In the genomic region with DNA sequence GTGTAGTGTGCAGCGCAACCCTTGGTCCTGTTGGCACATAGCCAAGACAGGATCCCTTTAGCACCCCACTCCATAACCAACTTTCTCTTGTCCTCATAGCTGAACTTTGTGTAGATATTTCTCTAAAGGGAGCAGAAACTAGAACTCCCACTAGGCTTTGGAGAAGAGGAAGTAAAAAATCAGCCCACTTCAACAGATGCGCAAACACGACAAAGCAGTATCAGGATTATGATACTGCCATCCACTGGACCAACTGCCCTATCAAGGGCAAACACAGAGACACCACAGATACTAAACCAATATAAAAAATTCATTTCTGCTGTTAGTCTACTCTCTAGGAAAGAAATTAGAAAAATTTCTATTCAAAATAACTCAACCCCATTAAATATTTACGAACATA, we compare ENCODE assay signal across 1 mouse cellular context.
A peak's percentile ranks its signal among the peaks of the same experiment; 100 is the strongest.
TF ChIP-seq lines count a peak whose summit lies in the region.

No protein-coding gene starts in this region.

TF ChIP-seq in MEL, 35 proteins besides CTCF, POLR2A, EP300 and RAD21 (continued from another document):
- TF ChIP-seq TCF12 (IDR thresholded peaks at IDR 0.05; ENCODE audit: low read depth, low read length) = peak; percentile 99
- TF ChIP-seq ZC3H11A (IDR thresholded peaks at IDR 0.05; ENCODE audit: low read depth, low read length) = no peak; the same call in 1 of the 2 replicates
- TF ChIP-seq E2F4 (IDR thresholded peaks at IDR 0.05; ENCODE audit: borderline replicate concordance, low read depth, low read length) = no peak
- TF ChIP-seq ZNF384 (IDR thresholded peaks at IDR 0.05; ENCODE audit: low read depth, low read length) = peak; percentile 84
- TF ChIP-seq BHLHE40 (IDR thresholded peaks at IDR 0.05; ENCODE audit: borderline replicate concordance, low read depth, low read length) = peak; percentile 24; the same call in 1 of the 2 replicates
- no peak for TF ChIP-seq KAT2A (conservative IDR thresholded peaks at IDR 0.05; ENCODE audit: low read depth, low read length)
- TF ChIP-seq JUND (IDR thresholded peaks at IDR 0.05; ENCODE audit: low read depth, low read length) = peak; percentile 83; the same call in 1 of the 2 replicates
- TF ChIP-seq MXI1 (IDR thresholded peaks at IDR 0.05; ENCODE audit: low read depth, low read length) = no peak
- peak; percentile 37; the same call in 1 of the 2 replicates for TF ChIP-seq CHD2 (IDR thresholded peaks at IDR 0.05; ENCODE audit: low read length)
- no peak for TF ChIP-seq NELFE (IDR thresholded peaks at IDR 0.05; ENCODE audit: low read depth, low read length)
- TF ChIP-seq POLR2AphosphoS5 (IDR thresholded peaks at IDR 0.05; ENCODE audit: borderline replicate concordance, low read depth, low read length) = no peak
- TF ChIP-seq MAFK (IDR thresholded peaks at IDR 0.05; ENCODE audit: borderline replicate concordance, low read depth, low read length) = peak; percentile 42; the same call in 1 of the 2 replicates
- TF ChIP-seq MYC (IDR thresholded peaks at IDR 0.05; ENCODE audit: low read depth, low read length) = no peak
- peak; percentile 100 for TF ChIP-seq GATA1 (IDR thresholded peaks at IDR 0.05; ENCODE audit: low read depth, low read length)
- TF ChIP-seq ELF1 (IDR thresholded peaks at IDR 0.05; ENCODE audit: low read depth, low read length) = no peak
- TF ChIP-seq ZMIZ1 (IDR thresholded peaks at IDR 0.05; ENCODE audit: low read depth, low read length) = 0 out of 2 replicates have a peak, but pooled peaks have one; percentile 33
- TF ChIP-seq POLR2AphosphoS2 (IDR thresholded peaks at IDR 0.05; ENCODE audit: low read length) = no peak
- TF ChIP-seq USF2 (IDR thresholded peaks at IDR 0.05; ENCODE audit: borderline replicate concordance in 1 of 2, insufficient read depth in 1 of 2, low read depth in 1 of 2, low read length in 2 of 2) = no peak
- peak; percentile 66 for TF ChIP-seq MYB (IDR thresholded peaks at IDR 0.05; ENCODE audit: low read depth, low read length)
- TF ChIP-seq SIN3A (IDR thresholded peaks at IDR 0.05; ENCODE audit: low read length) = peak; percentile 85
- TF ChIP-seq MAX (IDR thresholded peaks at IDR 0.05; ENCODE audit: low read length) = no peak
- TF ChIP-seq RCOR1 (IDR thresholded peaks at IDR 0.05; ENCODE audit: low read depth, low read length) = peak; percentile 98
- TF ChIP-seq NRF1 (IDR thresholded peaks at IDR 0.05; ENCODE audit: insufficient read depth, low read depth, low read length, poor library complexity, severe bottlenecking) = no peak
- 0 out of 2 replicates have a peak, but pooled peaks have one; percentile 6 for TF ChIP-seq CHD1 (IDR thresholded peaks at IDR 0.05; ENCODE audit: low read depth, low read length)
- TF ChIP-seq HCFC1 (IDR thresholded peaks at IDR 0.05; ENCODE audit: low read depth, low read length) = no peak
- peak; percentile 88 for TF ChIP-seq ETS1 (IDR thresholded peaks at IDR 0.05; ENCODE audit: low read depth, low read length)
- TF ChIP-seq TBP (IDR thresholded peaks at IDR 0.05; ENCODE audit: low read depth, low read length) = peak; percentile 64; the same call in 1 of the 2 replicates
- no peak for TF ChIP-seq ZKSCAN1 (IDR thresholded peaks at IDR 0.05; ENCODE audit: low read depth, low read length)
